Mouse (Mus musculus) thymus, adult 18-20 months (tissue): ENCODE measurements around the gene Sfmbt2.

ENCODE experiments used
- DNase-seq, 2 experiments: peaks; one replicate each; pipeline ENCODE4 v3.0.0; 2022; ENCODE audit warnings: mixed read lengths in 2 of 2

Sfmbt2 gene

DNA sequence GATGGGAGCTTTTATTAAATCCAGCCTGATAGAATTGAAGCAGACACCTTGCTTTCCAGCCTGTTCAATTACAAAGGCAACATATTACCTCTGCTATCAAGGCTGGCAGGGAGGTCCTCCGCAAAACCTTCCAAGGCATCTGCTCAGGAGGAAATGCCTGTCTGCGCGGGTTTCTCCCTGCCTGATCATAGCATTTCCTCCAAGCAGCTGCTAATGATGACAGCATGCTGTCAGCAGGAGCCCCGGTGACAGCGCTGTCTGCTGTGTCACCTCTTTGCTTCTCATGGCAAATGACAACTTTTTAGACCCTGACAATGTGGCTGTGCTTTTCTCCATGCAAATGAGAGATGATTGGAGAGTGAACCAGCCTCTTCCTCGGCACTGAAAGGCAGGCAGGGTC, 199.1 kb downstream of the Sfmbt2 start:
- no peak for DNase-seq

DNA sequence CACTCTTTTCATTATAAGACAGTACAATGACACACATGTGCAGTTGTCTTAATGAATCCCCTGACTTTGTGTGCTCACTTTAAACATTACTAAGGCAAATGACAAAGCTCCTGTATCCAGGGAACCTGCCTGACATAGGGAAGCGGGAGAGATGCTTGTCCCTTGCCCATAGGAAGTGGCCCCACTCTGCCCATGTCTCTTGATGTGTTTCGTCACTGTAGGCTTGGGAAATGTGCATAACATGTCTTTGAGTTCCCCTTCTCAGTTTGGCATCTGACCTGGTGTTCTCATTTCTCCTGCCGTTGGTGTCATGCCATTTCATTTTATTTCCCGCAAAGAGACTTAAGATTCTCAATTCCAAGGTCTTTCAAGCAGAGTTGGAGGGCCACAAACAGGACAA, 202.0 kb downstream of the Sfmbt2 start:
- DNase-seq, result no peak

DNA sequence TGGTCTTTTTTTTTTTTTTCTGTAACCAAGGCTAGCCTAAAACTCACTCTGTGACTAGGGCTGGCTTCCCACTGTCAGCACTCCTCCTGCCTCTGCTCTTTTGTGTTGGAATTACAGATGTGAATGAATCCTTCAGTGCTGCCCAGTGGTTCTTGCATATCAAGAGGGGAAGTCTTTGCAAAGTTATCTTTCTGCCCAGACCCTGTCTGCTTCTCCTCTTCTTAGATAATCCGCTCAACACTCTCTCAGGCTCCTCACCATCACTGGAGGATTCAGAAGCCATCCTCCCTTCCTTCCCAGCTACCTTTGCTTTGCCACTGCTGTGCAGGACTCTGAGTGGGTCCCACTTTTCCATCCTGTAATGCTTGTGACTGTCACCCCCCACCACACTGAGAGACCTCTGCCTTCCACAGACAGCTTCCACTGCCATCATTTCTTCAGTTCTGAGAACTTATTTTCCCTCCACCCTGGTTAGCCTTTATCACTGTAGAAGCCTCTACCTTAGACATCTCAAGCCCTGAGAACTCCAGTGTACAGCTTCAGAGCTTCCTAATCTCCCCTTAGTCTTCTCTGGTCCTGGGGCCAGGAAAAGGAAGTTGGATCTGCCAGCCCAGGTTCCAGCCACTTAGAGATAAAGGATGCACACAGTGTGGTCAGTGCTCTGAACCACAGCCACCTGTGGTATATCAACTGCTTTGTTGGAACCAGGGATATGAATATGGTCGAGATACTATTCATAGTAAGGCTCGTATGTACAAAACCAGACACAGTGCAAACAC, 205.8 kb downstream of the Sfmbt2 start:
- no peak for DNase-seq

DNA sequence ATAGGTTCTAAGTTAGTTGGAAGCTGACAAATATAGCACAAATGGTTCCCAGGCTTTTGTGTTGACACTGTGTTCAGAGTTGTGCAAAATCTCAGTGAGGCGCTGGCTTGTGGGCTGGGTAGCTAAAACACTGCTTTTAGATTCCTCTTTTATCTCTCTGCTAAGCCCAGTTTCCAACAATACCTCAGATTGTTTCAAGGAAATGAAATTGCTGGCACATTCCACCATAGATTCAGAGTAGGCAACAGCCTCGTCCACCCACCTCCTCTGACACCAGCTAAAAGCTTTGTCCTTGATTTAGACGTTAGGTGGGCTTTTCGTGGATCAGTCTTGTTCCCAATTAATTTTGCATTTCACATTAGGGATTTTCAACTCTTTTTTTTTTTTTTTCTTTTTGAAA, 212.4 kb downstream of the Sfmbt2 start:
- no peak for DNase-seq

DNA sequence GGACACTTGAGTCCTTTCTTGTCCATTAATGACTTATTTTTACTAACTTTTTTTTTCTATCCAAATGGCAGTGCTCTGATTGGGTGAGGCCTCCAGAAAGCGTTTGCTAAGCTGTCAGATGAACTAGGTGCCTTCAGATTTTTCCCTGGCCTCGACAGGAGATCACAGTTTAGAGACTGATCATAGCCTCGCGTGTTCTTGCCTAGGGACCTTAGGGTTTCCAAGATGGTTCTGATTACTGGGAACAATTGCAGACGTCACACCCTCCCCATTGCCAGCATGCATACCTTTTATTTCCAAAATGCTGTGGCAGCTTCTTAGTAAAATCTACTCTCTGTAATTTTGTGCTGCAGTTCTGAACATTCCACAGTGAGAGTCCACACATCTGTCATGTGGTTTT, 212.8 kb downstream of the Sfmbt2 start:
- no peak for DNase-seq

DNA sequence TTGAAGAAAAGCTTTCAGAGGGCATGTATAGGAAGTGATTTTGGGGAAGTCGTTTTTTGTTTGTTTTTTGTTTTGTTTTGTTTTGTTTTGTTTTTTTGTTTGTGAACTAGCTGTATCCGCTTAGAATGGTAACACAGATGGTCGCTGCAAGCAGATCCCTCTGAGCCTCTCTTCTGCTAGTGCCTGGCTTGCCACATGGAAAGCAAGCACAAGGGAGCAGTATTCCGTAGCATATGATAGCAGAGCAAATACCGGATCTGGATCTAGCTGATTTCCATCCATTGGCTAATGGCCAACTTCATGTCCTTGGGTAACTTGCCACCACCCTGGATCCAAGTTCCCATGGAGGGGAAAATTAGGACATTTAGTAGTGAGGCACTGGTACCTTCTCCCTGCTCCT, 221.0 kb downstream of the Sfmbt2 start:
- no peak for DNase-seq

DNA sequence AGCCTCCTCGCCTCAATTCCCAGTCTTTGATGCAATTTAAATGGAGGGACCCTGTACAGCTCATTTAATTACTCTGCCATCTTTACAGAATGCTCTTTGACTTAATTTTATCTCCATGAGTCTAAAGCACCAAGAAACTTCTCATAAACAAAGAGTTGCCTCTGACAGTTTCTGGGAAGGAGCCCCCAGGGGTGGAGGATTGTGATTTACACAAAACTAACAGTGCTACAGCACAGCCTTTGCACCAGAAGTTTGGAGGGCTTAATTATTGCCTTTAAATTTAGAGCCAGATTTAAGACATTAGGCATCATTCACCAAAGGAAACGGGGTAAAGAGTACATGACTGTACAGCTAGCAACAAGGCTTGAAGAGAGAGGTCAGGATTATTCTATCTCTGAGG, 245.2 kb downstream of the Sfmbt2 start:
- DNase-seq, result no peak
